Mouse (Mus musculus) left cerebral cortex, postnatal 14 days (tissue): ENCODE measurements around the gene Gjb5. TPM values are rescaled to one million over a fixed set of nuclear protein-coding genes. Genes with fewer than 3 reads are reported as not detected.

Source experiments
- DNase-seq, 2 experiments: peaks; one replicate each; pipeline ENCODE4 v3.0.0; 2021 to 2022; ENCODE audit warnings: low spot score in 2 of 2, mixed read lengths in 1 of 2
- intact Hi-C: fragments of 180-260 bp; cut with DNase I; formaldehyde crosslinking; loops from one replicate; pipeline ENCODE4 v1.15.1; 2025
- long read RNA-seq, 2 experiments: library from polyadenylated mRNA; stranded (forward); transcript quantifications; one replicate each; pipeline ENCODE4 v2.0.0; 2021
- total RNA-seq, 2 experiments: library from RNA; stranded (reverse); gene quantifications; 2 replicates each; pipeline ENCODE4 v1.2.3; 2021

Gene Gjb5
- not detected for total RNA-seq
- long read RNA-seq, experiment 1, result 0 reads
- long read RNA-seq, experiment 2, partial matches to known transcripts, result 0 of 1 reads
- long read RNA-seq, experiment 2, other reads (novel, unspliced or antisense), result 0 of 1 reads

DNA sequence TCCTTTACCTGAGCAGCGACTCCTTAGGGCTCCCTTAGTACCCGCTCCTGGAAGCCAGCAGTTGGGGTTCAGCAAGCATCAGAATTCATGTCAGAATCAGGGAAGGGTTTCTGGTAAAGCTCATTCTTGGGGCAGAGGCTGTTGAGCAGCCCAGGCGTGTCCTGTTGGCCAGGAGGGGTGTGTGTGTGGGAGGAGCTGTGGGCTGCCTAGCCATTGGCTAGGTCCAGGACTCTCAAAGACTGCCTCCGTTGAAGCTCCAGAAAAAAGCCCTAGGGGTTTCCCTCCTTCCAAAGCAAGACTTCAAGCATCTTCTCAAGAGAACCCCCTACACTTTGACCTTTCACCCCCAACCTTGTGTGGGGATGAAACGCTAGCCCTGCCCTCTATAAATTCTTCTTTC is at the start of gene Gjb5:
TSS of gene Gjb5 (minus strand) at position 164 of the 400 bp plus-strand sequence.
- no peak for DNase-seq
- intact Hi-C loops, result no loop called here

DNA sequence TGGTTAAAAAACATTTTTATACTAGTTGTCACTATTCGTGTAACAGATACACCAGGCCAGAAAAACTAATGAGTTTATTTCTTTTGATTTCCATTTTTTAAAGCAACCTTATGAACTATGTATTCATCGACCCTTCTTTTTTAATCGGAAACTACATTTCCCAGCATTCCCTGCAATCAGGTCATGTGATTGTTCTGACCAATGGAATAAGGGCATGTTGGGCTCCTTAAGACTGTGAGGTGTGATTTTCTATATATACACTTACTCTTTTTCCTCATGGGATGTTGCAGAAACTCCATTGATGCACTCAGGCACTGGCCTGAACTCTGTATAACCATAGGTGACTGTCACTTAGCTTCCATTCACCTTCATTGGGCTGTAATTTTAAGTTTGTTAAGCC is 44.6 kb upstream of the Gjb5 start:
- intact Hi-C loops, result no loop called here
- peak in 1 of 2 experiments; percentile 28 for DNase-seq

DNA sequence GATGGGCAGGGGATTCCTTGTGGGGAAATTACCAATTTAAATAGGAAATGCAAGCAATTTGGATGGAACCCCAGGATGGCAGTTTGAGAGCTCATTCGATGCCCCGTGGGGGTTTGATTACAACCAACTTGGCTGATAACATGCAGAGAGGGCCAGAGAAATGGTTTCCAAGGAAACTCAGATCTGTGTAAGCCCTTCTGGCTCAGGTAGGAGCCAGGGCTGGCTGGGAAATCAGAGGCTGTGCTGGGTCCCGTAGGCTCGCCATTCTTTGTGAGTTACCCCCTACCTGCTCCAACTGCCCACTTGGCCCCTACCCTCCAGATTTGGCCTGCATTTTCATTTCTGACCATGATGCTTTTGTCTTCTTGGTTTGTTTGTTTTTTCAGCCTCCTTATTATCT is 44.2 kb upstream of the Gjb5 start:
- intact Hi-C loops, result no loop called here
- DNase-seq, result no peak

DNA sequence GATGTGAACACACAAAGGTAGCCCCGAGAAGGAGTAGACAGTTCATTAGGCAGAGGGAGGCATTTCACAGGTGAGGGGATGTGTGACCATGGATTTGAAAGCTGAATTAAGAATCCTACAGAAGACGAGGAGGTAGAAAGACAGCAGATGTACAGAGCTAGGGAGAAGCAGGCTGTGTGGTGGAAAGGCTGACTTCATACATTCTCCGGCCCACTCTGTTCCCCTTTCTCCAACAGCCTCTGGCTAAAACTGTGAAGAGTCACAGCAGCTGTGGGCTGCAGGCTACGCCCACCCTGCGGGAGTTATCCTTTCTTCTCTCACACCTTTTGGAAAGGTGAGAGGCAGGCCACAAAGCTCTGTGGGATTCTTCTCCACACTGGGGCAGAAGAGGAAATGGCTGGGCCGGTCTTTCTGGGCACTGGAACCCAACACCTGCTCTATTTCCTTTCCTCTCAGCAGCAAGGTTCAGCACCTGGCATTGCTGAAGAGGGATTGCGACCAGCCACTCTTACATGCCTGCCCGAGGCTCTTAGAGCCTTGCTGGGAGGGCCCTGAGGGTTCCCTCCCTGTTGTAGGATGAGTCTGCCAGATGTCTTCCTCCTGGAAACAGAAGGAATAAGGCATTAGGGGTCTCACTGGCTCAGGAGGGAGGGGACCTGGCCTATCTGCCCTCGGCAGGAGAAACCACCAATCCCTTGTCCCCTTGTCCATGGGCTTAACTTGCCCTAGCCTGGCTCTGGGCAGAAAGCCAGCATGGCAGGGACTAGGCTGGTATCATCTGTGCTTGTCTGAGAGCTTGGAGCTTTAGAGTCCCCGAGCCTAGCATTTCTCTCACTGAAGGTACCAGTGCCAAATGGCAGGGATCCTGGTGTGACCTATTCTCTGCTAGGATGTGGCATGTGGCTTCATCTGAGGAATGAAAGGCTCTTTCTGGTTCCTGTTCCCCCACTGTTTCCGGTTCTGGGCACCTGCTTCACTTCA is 42.5 kb upstream of the Gjb5 start:
- DNase-seq, result peak in 1 of 2 experiments; percentile 20
- intact Hi-C loops, result no loop called here

DNA sequence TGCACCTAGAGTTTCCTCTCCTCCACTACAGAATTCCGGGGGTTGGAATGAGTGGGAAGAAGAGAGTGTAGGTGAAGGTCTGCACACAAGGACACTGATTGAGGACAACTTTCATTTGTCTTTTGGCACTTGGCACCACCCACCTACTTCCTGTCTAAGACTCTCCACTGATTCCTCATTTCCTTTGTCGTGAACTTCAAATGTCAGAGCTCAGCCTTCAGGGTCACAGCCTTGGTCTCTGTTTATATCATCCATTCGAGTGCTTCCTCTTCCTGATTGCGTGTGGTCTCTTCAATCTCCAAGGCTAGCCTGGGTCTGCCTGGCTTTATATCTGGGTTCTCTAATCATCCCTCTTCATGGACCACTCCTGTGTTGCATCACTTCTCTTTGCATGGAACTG is 37.6 kb upstream of the Gjb5 start:
- no peak for DNase-seq
- intact Hi-C loops, result no loop called here

DNA sequence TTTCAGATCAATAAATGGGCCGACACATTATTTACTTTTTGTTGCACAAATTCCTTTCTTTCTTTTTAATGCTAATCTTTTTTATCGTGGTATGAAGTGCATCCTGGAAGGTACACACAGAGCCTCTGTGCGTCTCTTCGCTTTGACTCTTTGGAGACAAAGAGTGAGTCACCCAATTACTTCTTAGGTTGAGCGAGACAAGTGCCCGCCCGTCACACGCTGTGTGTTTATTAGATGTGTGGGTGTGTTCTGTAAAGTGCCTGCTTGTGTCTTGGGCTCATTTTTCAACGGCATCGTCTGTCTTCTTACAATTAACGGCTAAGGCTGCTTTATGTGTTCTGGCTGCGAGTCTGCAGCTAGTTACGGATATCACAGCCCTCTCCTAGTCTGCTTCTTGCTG is 31.7 kb upstream of the Gjb5 start:
- intact Hi-C loops, result no loop called here
- DNase-seq, result peak in 1 of 2 experiments; percentile 25

DNA sequence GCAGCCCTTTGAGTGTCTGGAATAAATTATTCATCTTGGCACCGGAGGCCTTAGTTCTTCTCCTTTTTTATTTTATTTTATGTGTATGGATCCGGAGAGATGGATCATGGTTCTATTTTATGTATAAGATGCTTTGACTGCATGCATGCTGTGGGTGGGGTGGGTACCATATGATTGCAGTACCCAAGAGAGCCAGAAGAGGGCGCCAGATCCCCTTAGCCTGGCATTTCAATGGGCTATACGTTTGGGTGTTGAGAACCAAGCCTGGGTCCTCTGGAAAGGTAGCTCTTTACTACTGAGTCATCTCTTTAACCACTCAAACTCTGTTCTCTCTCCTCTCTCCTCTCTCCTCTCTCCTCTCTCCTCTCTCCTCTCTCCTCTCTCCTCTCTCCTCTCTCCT is 19.4 kb upstream of the Gjb5 start:
- no peak for DNase-seq
- intact Hi-C loops, result no loop called here

DNA sequence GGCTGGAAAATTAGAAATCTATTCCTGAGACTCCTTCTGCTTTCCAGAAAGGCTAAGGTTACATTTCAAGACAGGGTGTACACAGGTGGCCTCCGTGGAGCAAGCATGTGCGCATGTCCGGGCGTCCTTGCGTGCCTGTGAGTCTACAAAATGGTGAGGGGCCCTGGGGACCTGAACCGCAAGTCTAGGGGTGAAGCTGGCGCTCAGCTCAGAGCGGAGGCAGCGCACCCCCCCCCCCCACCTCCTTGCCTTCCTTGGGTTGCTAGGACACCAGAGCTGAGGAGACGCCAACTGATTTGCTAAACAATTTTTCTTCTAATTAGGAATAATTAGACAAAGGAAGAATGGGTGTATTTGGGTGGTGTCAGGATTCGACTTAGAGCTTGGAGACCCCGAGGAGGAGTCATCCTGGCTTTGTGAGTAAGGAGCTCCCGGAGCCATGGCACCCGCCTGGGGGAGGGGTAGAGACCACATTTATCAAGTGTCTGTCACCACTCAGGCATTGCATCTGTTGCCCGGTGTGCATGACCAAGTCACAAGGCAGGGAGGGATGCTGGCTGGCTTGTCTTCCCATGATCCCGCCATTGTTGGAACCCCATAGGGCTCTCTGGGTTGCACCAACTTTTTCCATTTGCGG is 17.7 kb upstream of the Gjb5 start:
- intact Hi-C loops, result no loop called here
- no peak for DNase-seq

DNA sequence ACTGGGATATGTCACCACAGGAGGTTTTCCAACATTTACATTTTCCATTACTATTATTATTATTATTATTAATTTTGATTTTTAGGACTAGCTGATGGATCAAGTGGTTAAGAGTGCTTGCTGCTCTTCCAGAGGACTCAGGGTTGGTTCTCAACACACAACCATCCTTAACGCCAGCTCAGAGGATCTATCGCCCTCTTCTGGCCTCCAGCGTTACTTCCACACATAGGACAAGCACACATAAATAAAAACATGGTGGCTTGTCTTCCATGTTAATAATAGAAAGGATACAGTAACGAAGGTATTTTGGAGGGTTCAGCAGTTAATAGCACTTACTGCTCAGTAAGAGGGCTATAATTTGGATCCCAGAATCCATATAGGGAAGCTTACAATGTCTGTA is 16.7 kb upstream of the Gjb5 start:
- intact Hi-C loops, result no loop called here
- DNase-seq, result no peak

DNA sequence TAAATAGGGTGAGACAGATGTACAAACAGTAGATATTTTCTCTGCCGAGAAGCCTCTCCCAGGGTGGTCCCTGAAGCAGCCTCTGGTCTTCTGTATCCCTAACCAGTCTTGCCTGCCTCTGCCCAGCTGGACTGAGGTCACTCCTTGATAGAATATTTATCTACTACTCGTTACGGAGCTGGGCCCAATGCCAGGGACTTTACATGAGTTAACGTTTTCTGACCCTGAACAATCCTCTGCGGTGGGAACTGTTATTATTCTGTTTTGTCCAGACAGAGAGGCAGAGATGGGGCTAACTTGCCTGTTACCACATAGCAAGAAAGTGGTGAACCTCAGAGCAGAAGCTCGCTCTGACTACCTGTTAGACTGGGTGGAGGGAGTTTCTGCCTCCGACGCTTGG is 15.5 kb upstream of the Gjb5 start:
- intact Hi-C loops, result no loop called here
- no peak for DNase-seq

DNA sequence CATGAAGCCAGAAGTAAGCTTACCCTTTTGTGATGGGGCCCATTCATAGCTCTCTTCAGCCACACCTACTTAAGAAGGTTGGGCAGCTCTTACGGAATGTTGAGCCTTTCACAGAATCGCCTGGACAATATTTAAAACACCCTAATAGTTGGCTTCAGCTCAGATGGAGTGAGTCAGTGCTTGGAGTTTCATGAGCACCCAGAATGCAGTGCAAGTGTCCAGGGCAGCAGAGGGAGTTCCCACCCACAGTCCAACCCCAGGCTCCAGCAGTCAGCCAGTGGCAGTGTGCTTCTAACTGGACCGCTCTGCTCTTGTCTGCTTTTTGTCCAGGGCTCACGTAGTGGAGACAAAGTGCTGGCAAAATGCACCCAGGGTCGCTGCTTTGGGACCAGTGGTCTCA is 13.6 kb upstream of the Gjb5 start:
- intact Hi-C loops, result no loop called here
- no peak for DNase-seq

DNA sequence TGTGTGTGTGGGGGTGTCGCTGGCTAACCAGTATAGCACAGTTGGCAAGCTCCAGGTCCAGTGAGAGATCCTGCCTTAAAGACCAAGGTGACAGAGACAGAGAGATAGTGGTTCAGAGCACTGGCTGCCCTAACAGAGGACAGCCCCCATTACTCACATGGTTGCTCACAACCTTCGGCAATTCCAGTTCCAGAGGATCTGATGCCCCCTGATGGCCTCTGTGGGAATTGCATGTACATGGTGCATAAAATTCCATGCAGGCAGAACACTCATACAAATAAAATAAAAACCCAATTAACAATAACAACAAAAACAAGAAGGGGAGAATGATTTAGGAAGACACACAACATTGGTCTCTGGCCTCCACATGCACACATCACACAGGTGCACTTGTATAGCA is 12.5 kb upstream of the Gjb5 start:
- intact Hi-C loops, result no loop called here
- DNase-seq, result no peak

DNA sequence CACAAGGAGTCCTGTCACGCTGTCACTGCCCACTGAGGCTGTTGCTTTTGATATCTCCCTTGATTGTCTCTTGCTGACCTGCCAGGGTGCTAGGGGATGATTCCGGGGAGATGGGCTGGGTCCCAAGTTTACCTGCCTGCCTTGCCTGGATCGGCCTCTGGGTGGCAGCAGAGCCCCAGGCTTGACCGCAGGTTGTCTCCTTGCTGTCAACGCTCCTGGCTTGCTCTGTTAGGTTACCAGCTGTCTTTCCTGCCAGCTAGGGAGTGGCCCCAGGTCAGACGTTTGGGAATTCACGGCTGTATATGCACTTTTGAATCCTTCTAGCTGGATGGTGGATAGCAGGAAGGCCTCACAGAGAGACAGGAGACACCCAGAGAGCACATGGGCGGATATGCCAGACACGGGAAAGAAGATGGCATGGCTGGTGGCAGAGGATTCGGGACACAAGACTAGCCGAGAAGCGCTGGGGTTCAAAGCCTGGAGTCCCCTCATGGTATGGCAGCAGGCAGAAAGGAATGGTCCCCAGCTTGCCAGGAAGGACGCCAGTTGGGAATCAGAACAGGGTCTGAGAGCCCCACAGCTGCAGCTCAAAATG is 10.5 kb upstream of the Gjb5 start:
- intact Hi-C loops, result no loop called here
- DNase-seq, result peak; percentile 38 to 81

DNA sequence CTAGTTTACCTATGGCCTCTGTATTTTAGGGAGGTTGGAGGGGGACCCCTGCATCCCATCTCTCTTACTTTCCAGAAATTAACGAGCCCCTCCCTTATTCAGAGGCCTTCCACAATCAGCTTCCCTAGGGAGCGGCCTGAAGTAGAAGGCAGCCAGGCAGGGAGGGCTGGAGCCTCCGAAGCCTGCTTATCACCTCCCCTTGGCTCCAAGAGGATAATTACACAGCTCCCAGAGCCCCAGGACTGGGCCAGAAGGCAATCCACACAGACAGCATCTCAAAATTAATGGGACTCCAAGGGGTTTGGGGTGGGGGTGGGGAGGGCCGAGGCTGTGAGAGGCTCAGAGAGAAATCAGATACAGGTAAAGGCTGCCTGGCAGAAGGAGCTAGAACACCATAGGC is 7.9 kb upstream of the Gjb5 start:
- no peak for DNase-seq
- intact Hi-C loops, result no loop called here

DNA sequence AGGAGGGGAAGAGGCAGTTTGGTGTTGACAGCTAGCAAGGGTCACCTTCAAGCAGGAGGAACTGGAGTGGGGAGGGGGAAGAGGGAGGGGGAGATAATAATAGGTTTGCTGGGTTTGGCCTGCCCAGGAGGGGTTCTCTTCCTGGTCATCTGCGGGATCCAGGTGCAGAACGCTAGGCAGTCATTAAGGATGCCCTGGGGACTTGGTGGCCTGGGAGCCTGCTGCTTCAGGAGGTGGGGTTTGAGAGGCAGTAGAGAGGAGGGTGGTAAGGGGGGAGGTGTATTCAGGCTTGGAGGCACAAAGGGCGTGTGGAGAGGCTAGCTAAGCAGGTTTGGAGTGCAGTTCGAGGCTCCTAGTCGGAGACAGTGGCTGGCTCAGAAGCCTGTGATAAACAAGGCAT is 7.5 kb upstream of the Gjb5 start:
- intact Hi-C loops, result no loop called here
- DNase-seq, result no peak

DNA sequence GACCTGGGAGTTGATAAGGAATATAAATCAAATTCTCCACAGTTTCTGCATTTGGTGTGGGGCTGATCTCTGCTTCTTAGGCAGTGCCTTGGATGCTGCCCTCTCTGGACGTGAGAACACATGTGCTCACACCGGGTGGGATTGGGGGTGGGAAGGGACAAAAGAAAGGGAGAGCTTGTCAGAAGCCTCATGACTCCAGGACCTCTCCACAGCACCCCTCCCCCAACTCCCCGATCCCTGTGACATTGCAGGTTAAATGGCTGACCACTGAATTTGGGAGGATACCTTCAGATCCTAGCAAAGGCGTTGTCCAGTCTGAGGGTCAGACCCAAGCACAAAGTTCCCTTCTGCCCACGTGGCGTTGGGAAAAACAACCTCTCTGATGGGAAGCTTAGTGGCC is 6.5 kb upstream of the Gjb5 start:
- intact Hi-C loops, result no loop called here
- no peak for DNase-seq

DNA sequence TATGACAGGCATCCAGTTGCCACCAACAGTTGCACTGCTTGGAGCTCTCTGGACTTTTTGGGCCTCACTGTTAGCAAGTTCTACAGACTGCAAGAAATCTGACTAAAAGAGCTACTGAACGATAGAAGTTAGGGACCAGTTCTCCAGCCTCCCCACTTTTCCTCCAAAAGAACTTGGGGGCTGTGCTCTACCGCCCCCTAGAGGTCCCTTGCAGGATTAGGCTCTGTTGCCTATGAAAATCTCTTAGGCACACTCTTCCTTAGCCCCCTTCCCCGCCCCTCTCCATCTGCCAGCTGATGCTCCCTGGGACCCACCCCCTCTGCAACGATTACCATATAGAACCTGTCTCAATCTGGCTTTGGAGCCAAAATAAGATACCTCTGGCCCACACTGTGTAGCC is 5.3 kb upstream of the Gjb5 start:
- DNase-seq, result no peak
- intact Hi-C loops, result no loop called here

DNA sequence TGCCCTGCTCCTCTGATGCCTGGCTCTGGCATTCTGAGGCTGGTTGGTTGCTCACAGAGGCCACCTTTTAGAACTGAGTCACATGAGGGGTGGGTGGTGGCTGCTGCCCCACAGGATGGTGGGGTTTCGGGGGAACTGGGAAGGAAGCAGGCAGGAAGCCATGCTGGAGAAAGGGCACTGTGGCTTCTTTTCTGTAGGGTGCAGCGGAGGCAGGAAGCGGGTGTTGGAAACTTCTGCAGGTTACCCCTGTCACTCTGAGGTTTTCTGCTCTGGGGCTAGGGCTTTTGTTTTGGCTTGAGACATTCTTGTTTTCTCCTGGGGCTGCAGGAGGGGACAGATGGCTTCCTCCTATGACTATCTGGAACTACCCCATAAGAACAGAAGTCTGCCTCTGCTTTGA is 4.5 kb upstream of the Gjb5 start:
- intact Hi-C loops, result no loop called here
- DNase-seq, result no peak

DNA sequence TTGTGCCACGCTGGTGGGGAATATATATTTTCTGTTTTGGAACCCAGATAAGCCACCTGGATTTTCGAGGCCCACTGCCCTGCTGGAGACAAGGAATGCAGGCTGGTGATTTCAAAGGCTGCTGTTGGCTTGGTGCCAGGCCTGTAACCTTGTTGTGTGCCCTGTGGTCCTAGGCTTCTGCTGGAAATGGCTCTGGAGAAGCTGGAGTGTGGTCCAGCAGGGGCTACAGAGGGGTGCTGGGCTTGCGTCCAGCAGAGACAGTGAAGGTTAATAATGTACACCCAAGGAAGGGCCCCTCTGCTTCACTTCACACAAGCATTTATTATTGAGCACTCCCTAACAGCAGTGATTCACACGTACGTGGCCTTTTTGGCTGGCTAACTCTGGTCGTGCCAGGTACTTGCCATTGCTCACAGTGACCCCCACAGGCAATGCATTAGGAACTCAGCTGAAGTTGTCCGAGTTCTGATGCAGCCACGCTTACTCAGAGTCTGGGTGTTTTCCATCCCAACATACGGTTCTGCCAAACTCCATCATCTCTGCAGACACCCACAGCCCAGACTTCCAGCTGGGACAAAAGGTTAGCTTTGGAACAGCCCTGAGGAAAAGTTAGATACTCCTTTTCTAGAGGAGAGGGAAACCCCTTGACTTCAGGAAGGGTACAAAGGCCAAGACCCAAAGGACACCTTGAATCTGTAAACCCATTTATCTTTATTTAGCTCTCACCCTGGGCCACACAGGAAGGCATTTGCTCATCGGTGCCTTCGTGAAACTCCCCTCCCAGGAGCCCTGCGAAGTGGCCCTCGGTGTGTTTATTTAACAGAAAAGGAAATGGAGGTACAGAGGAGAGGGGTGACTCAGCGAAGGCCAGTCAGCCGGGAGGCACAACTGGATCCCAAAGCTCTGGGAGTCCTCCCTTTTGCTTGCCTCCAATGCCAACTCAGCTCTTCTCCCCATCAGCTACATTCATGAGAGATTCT is 3.2 kb downstream of the Gjb5 start:
- intact Hi-C loops, result no loop called here
- no peak for DNase-seq
